Mouse (Mus musculus) E14TG2a.4 (cell line): ENCODE measurements around the gene Slc4a2.

ENCODE experiments used
- H3K27me3 ChIP-seq: 2 replicates; pipeline ENCODE4 v1.6.1; 2014; ENCODE audit warnings: low read length, control low read depth; ENCODE audit not compliant: insufficient read depth
- H3K36me3 ChIP-seq: 2 replicates; pipeline ENCODE4 v1.6.1; 2014; ENCODE audit warnings: low read length, control low read depth; ENCODE audit not compliant: insufficient read depth
- H3K4me1 ChIP-seq: replicated peaks from 2 replicates; pipeline ENCODE4 v1.6.1; 2014; ENCODE audit warnings: low read depth, low read length, control low read depth
- H3K4me3 ChIP-seq: replicated peaks from 2 replicates; pipeline ENCODE4 v1.5.1; 2014; ENCODE audit warnings: mild to moderate bottlenecking, low read length
- H3K9me3 ChIP-seq: 2 replicates; pipeline ENCODE4 v1.6.1; 2014; ENCODE audit warnings: low read length, control low read depth
- CTCF ChIP-seq: conservative IDR thresholded peaks from 2 replicates; pipeline ENCODE4 v1.5.1; 2014; ENCODE audit warnings: low read length
- NANOG ChIP-seq: IDR thresholded peaks from 2 replicates; pipeline ENCODE4 v1.6.1; 2014; ENCODE audit warnings: borderline replicate concordance, low read length, mixed read lengths
- POU5F1 ChIP-seq: IDR thresholded peaks from 2 replicates; pipeline ENCODE4 v1.6.1; 2014; ENCODE audit warnings: low read length, borderline replicate concordance

Gene Slc4a2

GRCm38 (mm10) chr5:24427285-24427633 is 3.6 kb downstream of the Slc4a2 start:
- Histone ChIP-seq H3K27me3 (peaks cover 38% of the 10 kb centered on the region), H3K9me3 (peaks cover 7% of the 10 kb centered on the region), H3K4me1 (peaks cover 63% of the 10 kb centered on the region), H3K36me3 (peaks cover 28% of the 10 kb centered on the region), H3K4me3 (peak overlapping the region; percentile 81)
- TF ChIP-seq POU5F1, result no peak
- no peak for TF ChIP-seq CTCF
- no peak for TF ChIP-seq NANOG

DNA sequence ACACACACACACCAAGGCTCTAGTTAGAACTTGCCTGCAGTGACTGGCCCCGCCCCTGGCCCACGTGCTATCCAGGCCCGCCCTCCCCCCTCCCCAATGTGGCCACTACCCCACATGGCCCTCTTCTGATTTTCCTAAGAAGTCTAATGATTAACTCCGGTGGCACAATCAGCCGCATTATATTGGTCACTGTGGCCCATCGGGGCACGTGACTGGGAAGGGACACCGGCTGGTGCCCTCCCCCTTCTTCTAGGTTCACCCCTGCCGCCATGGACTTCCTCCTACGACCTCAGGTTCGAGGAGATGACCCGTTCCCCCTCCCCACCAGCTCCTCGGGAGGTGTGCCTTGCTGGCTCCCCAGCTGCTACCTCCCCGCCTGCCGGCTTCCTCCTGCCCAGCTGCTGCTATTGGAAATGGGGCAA is 4.4 kb downstream of the Slc4a2 start:
- H3K27me3 ChIP-seq, result peaks cover 38% of the 10 kb centered on the region
- peak overlapping the region; percentile 66 for H3K4me3 ChIP-seq
- TF ChIP-seq POU5F1 (no peak), CTCF (no peak), NANOG (no peak)
- peaks cover 35% of the 10 kb centered on the region for H3K36me3 ChIP-seq
- peaks cover 64% of the 10 kb centered on the region for H3K4me1 ChIP-seq
- H3K9me3 ChIP-seq, result peaks cover 7% of the 10 kb centered on the region

DNA sequence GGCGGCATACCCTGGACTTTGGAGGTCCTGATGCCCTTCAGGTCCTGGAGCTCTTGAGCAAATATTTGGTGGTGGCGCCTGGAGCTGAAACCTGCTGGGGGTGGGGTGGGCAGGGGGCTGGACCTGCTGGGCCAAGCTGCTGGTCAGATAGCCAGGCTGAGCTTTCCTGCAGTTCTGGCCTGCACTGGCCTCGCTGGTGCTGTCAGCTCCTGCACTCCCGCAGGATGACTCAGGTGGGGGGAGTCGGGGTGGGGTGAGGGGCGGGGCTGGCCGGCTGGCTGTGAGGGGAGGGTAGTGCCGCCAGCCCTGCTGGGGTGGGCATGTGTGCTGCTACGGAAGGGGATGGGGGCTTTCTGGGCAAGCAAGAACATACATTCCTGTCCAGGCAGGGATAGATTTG is 5.0 kb downstream of the Slc4a2 start:
- H3K27me3 ChIP-seq, result peaks cover 38% of the 10 kb centered on the region
- peak overlapping the region; percentile 66 for H3K4me3 ChIP-seq
- peaks cover 65% of the 10 kb centered on the region for H3K4me1 ChIP-seq
- peaks cover 38% of the 10 kb centered on the region for H3K36me3 ChIP-seq
- TF ChIP-seq POU5F1 (no peak), CTCF (no peak), NANOG (no peak)
- H3K9me3 ChIP-seq, result peaks cover 7% of the 10 kb centered on the region

GRCm38 (mm10) chr5:24433993-24434392 is 10.4 kb downstream of the Slc4a2 start:
- H3K27me3 ChIP-seq, result peaks cover 3% of the 10 kb centered on the region; the same call in 1 of the 2 replicates
- H3K36me3 ChIP-seq, result peaks cover 43% of the 10 kb centered on the region
- H3K9me3 ChIP-seq, result no peaks in the 10 kb centered on the region
- H3K4me1 ChIP-seq, result peaks cover 43% of the 10 kb centered on the region
- TF ChIP-seq POU5F1 (no peak), NANOG (no peak), CTCF (no peak)
- H3K4me3 ChIP-seq, result peak overlapping the region; percentile 70

DNA sequence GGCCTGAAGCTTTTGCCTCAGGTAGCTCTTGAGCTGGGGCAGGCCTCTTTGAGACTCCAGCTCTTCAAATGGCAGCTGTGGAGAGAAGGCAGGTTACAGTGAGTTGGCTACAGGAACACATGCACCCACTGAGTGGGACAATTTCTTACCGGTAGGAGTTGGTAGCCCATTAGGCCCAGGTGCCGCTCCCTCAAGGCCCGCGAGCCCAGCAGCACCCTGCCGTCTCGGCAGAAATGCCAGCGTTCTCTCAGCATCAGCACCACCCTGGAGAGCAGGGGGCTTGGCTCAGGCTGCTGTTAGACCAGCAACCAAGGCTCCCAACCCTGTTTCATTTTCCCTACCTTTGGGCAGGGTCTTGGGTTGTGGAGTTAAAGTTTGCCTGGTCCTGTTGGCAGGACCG is 17.6 kb downstream of the Slc4a2 start:
- TF ChIP-seq CTCF (no peak), NANOG (no peak), POU5F1 (no peak)
- no peaks in the 10 kb centered on the region for H3K27me3 ChIP-seq
- peaks cover 56% of the 10 kb centered on the region for H3K36me3 ChIP-seq
- no peaks in the 10 kb centered on the region for H3K9me3 ChIP-seq
- H3K4me3 ChIP-seq, result no peak overlapping the region
- peaks cover 60% of the 10 kb centered on the region for H3K4me1 ChIP-seq

DNA sequence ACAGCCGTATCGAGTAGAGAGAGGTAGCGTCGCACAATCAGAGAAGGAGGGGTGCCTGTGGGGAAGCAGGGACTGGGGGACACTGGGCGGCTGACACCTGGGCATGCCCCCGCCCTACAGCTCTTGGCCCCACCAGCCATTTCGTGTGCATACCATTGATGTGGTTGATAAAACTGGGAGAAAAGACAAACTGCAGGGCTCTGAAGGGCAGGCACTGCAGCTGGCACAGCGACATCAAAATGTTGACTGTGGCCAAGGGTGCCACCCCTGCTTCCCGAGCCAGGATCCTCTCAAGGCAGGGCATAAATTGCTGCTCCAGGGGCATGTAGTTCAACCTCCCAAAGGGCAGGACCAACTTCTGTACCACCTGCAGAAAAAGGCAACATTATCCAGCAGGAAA is 18.4 kb downstream of the Slc4a2 start:
- H3K4me1 ChIP-seq, result peaks cover 66% of the 10 kb centered on the region
- H3K27me3 ChIP-seq, result no peaks in the 10 kb centered on the region
- H3K4me3 ChIP-seq, result no peak overlapping the region
- H3K9me3 ChIP-seq, result no peaks in the 10 kb centered on the region
- TF ChIP-seq POU5F1 (no peak), NANOG (no peak), CTCF (no peak)
- peaks cover 56% of the 10 kb centered on the region for H3K36me3 ChIP-seq

GRCm38 (mm10) chr5:24443204-24443603 is 19.6 kb downstream of the Slc4a2 start:
- no peaks in the 10 kb centered on the region for H3K9me3 ChIP-seq
- 0 out of 2 replicates have a peak overlapping the region, but pooled peaks have one; percentile 98 for H3K4me3 ChIP-seq
- no peak for TF ChIP-seq NANOG
- peaks cover 56% of the 10 kb centered on the region for H3K36me3 ChIP-seq
- H3K27me3 ChIP-seq, result no peaks in the 10 kb centered on the region
- peaks cover 76% of the 10 kb centered on the region for H3K4me1 ChIP-seq

DNA sequence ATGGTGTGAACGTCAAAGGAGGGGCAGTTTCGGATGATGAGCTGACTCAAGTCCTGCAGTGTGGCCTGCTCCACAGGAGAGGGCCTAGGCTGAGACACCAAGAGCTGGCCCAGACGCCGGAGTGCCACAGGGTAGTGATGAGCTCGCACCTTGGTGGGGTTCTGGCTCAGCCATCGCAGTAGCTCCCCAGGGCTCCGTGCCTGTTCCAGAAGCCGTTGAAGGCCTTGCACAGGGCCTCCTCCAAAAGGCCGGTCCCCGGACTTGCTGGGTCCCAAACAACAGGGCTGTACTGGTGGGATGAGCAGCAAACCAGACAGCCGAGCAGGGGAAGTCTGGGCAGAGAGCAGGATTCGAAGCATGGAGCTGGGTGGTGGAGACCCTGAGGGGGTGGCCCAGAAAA is 20.3 kb downstream of the Slc4a2 start:
- H3K4me1 ChIP-seq, result peaks cover 78% of the 10 kb centered on the region
- peak overlapping the region; percentile 98 for H3K4me3 ChIP-seq
- peaks cover 6% of the 10 kb centered on the region; the same call in 1 of the 2 replicates for H3K27me3 ChIP-seq
- peaks cover 51% of the 10 kb centered on the region for H3K36me3 ChIP-seq
- no peaks in the 10 kb centered on the region for H3K9me3 ChIP-seq
- no peak for TF ChIP-seq POU5F1
- TF ChIP-seq CTCF, result no peak
- no peak for TF ChIP-seq NANOG

DNA sequence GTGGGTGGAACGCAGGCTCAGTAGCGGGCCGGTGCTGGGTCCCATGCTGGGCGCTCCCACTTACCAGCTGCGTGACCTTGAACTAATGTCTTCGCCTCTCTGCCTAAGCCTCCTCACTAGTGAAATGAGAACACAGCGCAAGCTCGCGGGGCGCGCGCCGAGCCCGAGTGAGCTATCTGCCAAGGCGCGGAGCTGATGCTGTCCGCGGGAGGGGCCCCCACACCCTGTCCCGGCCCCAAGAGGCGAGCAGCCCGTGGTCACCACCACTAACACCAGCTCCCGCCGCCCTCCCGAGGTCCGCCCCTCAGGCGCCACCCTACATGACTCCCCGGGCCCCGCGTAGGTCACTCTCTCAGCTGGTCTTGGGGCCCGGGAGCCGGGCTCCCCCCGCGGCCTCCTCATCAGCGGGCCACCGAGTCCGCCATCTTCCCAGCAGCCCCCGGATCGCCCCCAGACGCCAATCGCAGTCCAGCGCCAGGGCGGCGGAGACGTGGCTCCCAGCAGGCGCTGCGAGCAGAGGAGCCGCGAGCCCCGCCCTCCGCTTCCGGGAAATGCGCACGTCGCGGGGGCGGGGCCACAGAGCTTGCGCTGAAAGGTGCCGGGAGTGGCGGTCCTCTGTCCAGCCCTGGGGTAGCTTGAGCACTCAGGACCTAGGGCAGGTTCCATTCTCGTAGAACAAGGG is 21.2 kb downstream of the Slc4a2 start, which contains the start of gene Fastk:
Gene Fastk, minus strand, starts transcription at position 542 of the 682 bp plus-strand sequence.
- Histone ChIP-seq H3K9me3 (no peaks in the 10 kb centered on the region), H3K4me3 (peak within 1 kb of the TSS; percentile 98), H3K36me3 (peaks cover 42% of the 10 kb centered on the region), H3K27me3 (peaks cover 11% of the 10 kb centered on the region), H3K4me1 (peaks cover 73% of the 10 kb centered on the region)
- TF ChIP-seq NANOG, result no peak
- TF ChIP-seq POU5F1, result no peak
- no peak for TF ChIP-seq CTCF
